Mouse (Mus musculus): ENCODE results near the gene Supt5. TPM values are rescaled to one million over a fixed set of nuclear protein-coding genes. Genes with fewer than 3 reads are reported as not detected.

The Supt5 gene
- polyA plus RNA-seq, 1 experiment from 2014 or later: 77.1 TPM

DNA sequence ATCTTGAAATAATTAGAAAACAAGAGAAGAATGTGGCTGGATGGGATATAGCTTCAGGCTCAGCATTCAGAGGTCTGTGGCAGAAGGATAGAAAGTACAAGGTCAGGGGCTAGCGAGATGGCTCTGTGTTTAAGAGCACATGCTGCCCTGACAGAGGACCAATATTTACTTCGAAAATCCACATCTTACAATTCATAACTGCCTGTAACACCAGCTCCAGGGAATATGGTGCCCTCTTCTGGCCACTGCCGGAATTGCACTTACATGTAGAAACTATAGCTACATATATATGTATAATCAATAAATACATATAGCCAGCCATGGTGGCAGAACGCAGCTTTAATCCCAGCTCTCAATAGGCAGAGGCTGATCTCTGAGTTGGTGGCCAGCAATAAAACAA lies 6.1 kb upstream of the Supt5 start:
- Histone ChIP-seq H3K36me3 (ENCODE audit: control insufficient read depth, insufficient read depth, low read length) (no peaks in the 10 kb centered on the region), H3K9ac (ENCODE audit: low read depth, low read length) (no peak overlapping the region), H3K9me3 (ENCODE audit: control insufficient read depth, low read length) (no peaks in the 10 kb centered on the region), H3K27me3 (replicated peaks; ENCODE audit: control insufficient read depth, insufficient read depth, low read length) (no peaks in the 10 kb centered on the region), H3K4me1 (ENCODE audit: control insufficient read depth, insufficient read depth, low read length) (peaks cover 15% of the 10 kb centered on the region), H3K4me3 (ENCODE audit: low read length) (no peak overlapping the region), H3K4me2 (ENCODE audit: low read depth, low read length) (no peak overlapping the region), H3K27ac (ENCODE audit: low read length) (no peak overlapping the region)
- WGBS: 4% methylated on average over 4 of the region's 4 CpGs
- ATAC-seq: no peak

DNA sequence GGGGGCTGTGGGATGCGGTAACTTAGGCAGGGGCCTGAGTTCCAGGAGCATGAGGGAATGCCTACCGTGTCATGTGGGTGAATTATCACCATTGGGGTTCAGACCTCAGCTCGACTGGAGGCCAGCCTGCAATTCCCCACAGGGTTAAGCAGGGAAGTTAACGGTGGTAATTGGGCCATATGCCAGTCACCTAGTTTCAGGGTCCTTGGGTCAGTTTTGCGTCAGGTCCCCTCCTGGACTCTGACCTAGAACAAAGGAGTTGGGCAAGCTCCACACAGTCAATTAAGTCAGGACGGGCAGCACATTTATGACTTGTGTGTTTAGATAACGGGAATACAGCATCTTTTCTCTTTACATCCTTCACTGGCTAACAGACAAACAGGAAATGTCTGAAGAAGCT lies 2.8 kb upstream of the Supt5 start:
- Histone ChIP-seq H3K27ac (ENCODE audit: low read length) (peak overlapping the region; percentile 24; the same call in 1 of the 2 replicates), H3K4me2 (ENCODE audit: low read depth, low read length) (no peak overlapping the region), H3K9me3 (ENCODE audit: control insufficient read depth, low read length) (no peaks in the 10 kb centered on the region), H3K36me3 (ENCODE audit: control insufficient read depth, insufficient read depth, low read length) (no peaks in the 10 kb centered on the region), H3K4me3 (ENCODE audit: low read length) (no peak overlapping the region), H3K4me1 (ENCODE audit: control insufficient read depth, insufficient read depth, low read length) (peaks cover 17% of the 10 kb centered on the region), H3K9ac (ENCODE audit: low read depth, low read length) (no peak overlapping the region), H3K27me3 (replicated peaks; ENCODE audit: control insufficient read depth, insufficient read depth, low read length) (no peaks in the 10 kb centered on the region)
- whole genome bisulfite sequencing: 18% methylated on average over 7 of the region's 7 CpGs
- ATAC-seq: peak; percentile 22; the same call in 1 of the 2 replicates

DNA sequence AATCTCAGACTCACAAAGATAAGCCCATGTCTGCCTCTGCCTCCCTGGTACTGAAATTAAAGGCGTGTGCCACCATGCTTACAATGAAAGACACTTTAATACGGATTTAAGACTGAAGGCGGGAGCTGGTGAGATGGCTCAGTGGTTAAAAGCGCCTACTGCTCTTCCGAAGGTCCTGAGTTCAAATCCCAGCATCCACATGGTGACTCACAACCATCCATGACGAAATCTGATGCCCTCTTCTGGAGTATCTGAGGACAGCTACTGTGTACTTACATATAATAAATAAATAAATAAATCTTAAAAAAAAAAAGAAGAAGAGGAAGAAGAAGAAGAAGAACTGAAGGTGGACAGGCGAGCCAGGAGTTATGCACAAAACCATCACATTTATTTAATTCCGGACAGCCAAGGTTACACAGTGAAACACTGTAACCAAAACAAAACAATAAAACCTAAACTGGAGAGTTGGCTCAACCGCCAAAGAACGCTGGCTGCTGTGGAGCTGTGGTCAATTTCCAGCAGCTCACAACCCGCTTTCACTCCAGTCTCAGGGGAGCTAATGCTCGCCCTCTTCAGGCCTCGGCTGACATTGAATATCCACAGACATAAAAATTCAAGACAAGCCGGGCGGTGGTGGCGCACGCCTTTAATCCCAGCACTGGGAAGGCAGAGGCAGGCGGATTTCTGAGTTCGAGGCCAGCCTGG lies 819 bp upstream of the Supt5 start:
- peaks cover 17% of the 10 kb centered on the region for H3K4me1 ChIP-seq (ENCODE audit: control insufficient read depth, insufficient read depth, low read length)
- H3K4me3 ChIP-seq (ENCODE audit: low read length): peak overlapping the region; percentile 95
- H3K9ac ChIP-seq (ENCODE audit: low read depth, low read length): peak overlapping the region; percentile 72
- no peaks in the 10 kb centered on the region for H3K9me3 ChIP-seq (ENCODE audit: control insufficient read depth, low read length)
- H3K4me2 ChIP-seq (ENCODE audit: low read depth, low read length): peak overlapping the region; percentile 56
- WGBS: 73% methylated on average over 19 of the region's 19 CpGs
- no peak for ATAC-seq
- H3K36me3 ChIP-seq (ENCODE audit: control insufficient read depth, insufficient read depth, low read length): no peaks in the 10 kb centered on the region
- H3K27me3 ChIP-seq (replicated peaks; ENCODE audit: control insufficient read depth, insufficient read depth, low read length): no peaks in the 10 kb centered on the region
- H3K27ac ChIP-seq (ENCODE audit: low read length): peak overlapping the region; percentile 83

DNA sequence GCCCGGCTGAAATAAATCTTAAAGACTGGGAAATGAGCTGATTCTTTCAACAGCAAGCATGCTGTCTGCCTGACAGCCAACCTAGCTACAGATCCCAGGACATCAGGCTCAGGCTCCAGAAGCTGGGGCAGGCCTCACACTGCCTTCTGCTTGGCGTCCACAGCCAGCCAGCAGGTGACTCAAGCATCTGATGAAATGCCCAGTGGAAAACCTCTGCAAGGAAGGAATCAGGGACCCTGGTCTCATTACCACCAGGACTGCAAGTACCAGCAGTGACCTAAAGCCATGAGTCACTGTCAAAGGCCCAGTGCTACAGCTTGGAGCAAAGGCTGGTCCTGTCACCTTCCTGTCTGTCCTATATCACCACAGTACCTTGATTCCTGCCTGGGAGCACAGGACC lies 3.1 kb downstream of the Supt5 start:
- H3K4me1 ChIP-seq (ENCODE audit: control insufficient read depth, insufficient read depth, low read length): peaks cover 7% of the 10 kb centered on the region
- H3K36me3 ChIP-seq (ENCODE audit: control insufficient read depth, insufficient read depth, low read length): peaks cover 7% of the 10 kb centered on the region; the same call in 1 of the 2 replicates
- no peaks in the 10 kb centered on the region for H3K9me3 ChIP-seq (ENCODE audit: control insufficient read depth, low read length)
- no peak overlapping the region for H3K4me3 ChIP-seq (ENCODE audit: low read length)
- no peaks in the 10 kb centered on the region for H3K27me3 ChIP-seq (replicated peaks; ENCODE audit: control insufficient read depth, insufficient read depth, low read length)
- ATAC-seq: no peak
- H3K27ac ChIP-seq (ENCODE audit: low read length): no peak overlapping the region
- WGBS: 92% methylated on average over 2 of the region's 2 CpGs
- H3K4me2 ChIP-seq (ENCODE audit: low read depth, low read length): no peak overlapping the region
- no peak overlapping the region for H3K9ac ChIP-seq (ENCODE audit: low read depth, low read length)

DNA sequence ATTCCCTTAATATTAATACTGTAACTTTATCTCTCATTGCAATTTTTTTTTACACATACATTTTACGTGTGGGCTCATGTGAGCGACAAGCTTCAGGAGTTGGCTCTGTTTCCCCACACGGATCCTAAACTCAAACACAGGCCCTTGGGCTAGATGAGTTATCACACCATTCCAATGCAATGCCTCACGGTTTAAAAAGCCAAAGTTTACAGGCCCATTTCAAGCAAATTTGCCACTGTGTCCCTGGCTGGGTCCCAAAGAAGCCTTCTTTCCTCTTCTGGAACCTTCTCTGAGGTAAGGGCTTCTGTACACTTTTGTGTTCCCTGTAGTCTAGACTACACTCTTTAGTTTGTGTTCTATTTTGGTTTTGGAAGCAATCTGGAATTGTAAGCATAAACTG lies 4.0 kb downstream of the Supt5 start:
- ATAC-seq: no peak
- peaks cover 7% of the 10 kb centered on the region for H3K4me1 ChIP-seq (ENCODE audit: control insufficient read depth, insufficient read depth, low read length)
- no peak overlapping the region for H3K4me3 ChIP-seq (ENCODE audit: low read length)
- H3K4me2 ChIP-seq (ENCODE audit: low read depth, low read length): no peak overlapping the region
- H3K36me3 ChIP-seq (ENCODE audit: control insufficient read depth, insufficient read depth, low read length): peaks cover 14% of the 10 kb centered on the region
- WGBS: 91% methylated on average over 4 of the region's 4 CpGs
- H3K9me3 ChIP-seq (ENCODE audit: control insufficient read depth, low read length): no peaks in the 10 kb centered on the region
- no peak overlapping the region for H3K27ac ChIP-seq (ENCODE audit: low read length)
- no peak overlapping the region for H3K9ac ChIP-seq (ENCODE audit: low read depth, low read length)
- no peaks in the 10 kb centered on the region for H3K27me3 ChIP-seq (replicated peaks; ENCODE audit: control insufficient read depth, insufficient read depth, low read length)

GRCm38 (mm10) chr7:28328260-28328659 lies 10.3 kb downstream of the Supt5 start:
- WGBS: 95% methylated on average over 2 of the region's 2 CpGs
- H3K36me3 ChIP-seq (ENCODE audit: control insufficient read depth, insufficient read depth, low read length): peaks cover 33% of the 10 kb centered on the region
- no peak overlapping the region for H3K4me3 ChIP-seq (ENCODE audit: low read length)
- H3K9ac ChIP-seq (ENCODE audit: low read depth, low read length): no peak overlapping the region
- no peaks in the 10 kb centered on the region for H3K27me3 ChIP-seq (replicated peaks; ENCODE audit: control insufficient read depth, insufficient read depth, low read length)
- H3K9me3 ChIP-seq (ENCODE audit: control insufficient read depth, low read length): no peaks in the 10 kb centered on the region
- H3K4me1 ChIP-seq (ENCODE audit: control insufficient read depth, insufficient read depth, low read length): no peaks in the 10 kb centered on the region
- no peak overlapping the region for H3K27ac ChIP-seq (ENCODE audit: low read length)
- no peak overlapping the region for H3K4me2 ChIP-seq (ENCODE audit: low read depth, low read length)
- no peak for ATAC-seq

DNA sequence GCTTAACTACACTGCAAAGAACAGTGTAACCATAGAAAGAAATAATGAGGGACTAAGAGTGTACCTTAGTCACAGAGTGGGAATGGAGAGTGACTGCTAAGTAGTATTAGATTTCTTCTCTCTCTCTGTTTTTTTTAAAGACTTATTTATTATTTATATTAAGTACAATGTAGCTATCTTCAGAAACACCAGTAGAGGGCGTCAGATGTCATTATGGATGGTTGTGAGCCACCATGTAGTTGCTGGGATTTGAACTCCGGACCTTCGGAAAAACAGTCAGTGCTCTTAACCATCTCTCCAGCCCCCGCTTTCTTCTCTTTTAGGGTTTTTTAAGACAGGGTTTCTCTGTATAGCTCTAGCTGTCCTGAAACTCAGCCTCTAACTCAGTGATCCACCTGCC lies 12.1 kb downstream of the Supt5 start:
- ATAC-seq: no peak
- Histone ChIP-seq H3K9ac (ENCODE audit: low read depth, low read length) (no peak overlapping the region), H3K4me2 (ENCODE audit: low read depth, low read length) (no peak overlapping the region), H3K4me1 (ENCODE audit: control insufficient read depth, insufficient read depth, low read length) (no peaks in the 10 kb centered on the region), H3K9me3 (ENCODE audit: control insufficient read depth, low read length) (no peaks in the 10 kb centered on the region), H3K27ac (ENCODE audit: low read length) (no peak overlapping the region), H3K27me3 (replicated peaks; ENCODE audit: control insufficient read depth, insufficient read depth, low read length) (no peaks in the 10 kb centered on the region), H3K4me3 (ENCODE audit: low read length) (no peak overlapping the region), H3K36me3 (ENCODE audit: control insufficient read depth, insufficient read depth, low read length) (peaks cover 35% of the 10 kb centered on the region)
- 81% methylated on average over 4 of the region's 4 CpGs for WGBS

- Histone ChIP-seq H3K36me3 (ENCODE audit: control insufficient read depth, insufficient read depth, low read length) (peaks cover 29% of the 10 kb centered on the region), H3K4me1 (ENCODE audit: control insufficient read depth, insufficient read depth, low read length) (no peaks in the 10 kb centered on the region), H3K9me3 (ENCODE audit: control insufficient read depth, low read length) (no peaks in the 10 kb centered on the region), H3K9ac (ENCODE audit: low read depth, low read length) (no peak overlapping the region), H3K4me2 (ENCODE audit: low read depth, low read length) (no peak overlapping the region), H3K27ac (ENCODE audit: low read length) (no peak overlapping the region), H3K27me3 (replicated peaks; ENCODE audit: control insufficient read depth, insufficient read depth, low read length) (no peaks in the 10 kb centered on the region), H3K4me3 (ENCODE audit: low read length) (no peak overlapping the region)
- WGBS: 95% methylated on average over 8 of the region's 8 CpGs
- no peak for ATAC-seq
These were observed 13.3 kb downstream of the Supt5 start for GRCm38 (mm10) chr7:28325293-28325692.

GRCm38 (mm10) chr7:28321974-28322720 lies 16.4 kb downstream of the Supt5 start:
- Histone ChIP-seq H3K4me1 (ENCODE audit: control insufficient read depth, insufficient read depth, low read length) (no peaks in the 10 kb centered on the region), H3K9ac (ENCODE audit: low read depth, low read length) (no peak overlapping the region), H3K27me3 (replicated peaks; ENCODE audit: control insufficient read depth, insufficient read depth, low read length) (no peaks in the 10 kb centered on the region), H3K4me3 (ENCODE audit: low read length) (no peak overlapping the region), H3K36me3 (ENCODE audit: control insufficient read depth, insufficient read depth, low read length) (peaks cover 39% of the 10 kb centered on the region), H3K4me2 (ENCODE audit: low read depth, low read length) (no peak overlapping the region), H3K27ac (ENCODE audit: low read length) (no peak overlapping the region), H3K9me3 (ENCODE audit: control insufficient read depth, low read length) (no peaks in the 10 kb centered on the region)
- WGBS: 91% methylated on average over 15 of the region's 15 CpGs
- ATAC-seq: no peak
